Mouse (Mus musculus) spleen, postnatal 4 days (tissue): Measurements from ENCODE around the gene Tpk1.
"Not testable (repeated sequence)": the region's sequence is repeated elsewhere in the genome, so short reads cannot be mapped to it uniquely, and the experiment has no call there.

ENCODE experiments used
- DNase-seq, 2 experiments: peaks; one replicate each; pipeline ENCODE4 v3.0.0; 2022; ENCODE audit warnings: low spot score in 2 of 2

Gene Tpk1

DNA sequence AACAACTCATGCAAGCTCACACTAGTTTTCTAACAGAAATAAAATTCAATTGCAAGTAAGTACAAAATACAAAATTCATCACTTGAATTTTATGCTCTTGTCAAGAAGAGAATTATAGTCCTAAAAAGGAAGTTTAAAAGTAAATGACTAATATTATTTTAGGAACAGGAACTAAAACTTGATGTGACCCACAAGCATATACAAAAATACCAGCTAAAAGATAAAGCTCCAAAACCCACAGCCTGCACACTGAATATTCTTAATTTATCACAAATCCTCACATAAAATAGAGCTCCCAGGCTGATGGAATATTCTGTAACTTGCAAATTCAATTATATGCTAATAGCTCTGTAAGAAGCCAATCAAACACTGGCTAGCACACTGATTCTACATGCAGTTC is 25.5 kb downstream of the Tpk1 start:
- DNase-seq: no peak

DNA sequence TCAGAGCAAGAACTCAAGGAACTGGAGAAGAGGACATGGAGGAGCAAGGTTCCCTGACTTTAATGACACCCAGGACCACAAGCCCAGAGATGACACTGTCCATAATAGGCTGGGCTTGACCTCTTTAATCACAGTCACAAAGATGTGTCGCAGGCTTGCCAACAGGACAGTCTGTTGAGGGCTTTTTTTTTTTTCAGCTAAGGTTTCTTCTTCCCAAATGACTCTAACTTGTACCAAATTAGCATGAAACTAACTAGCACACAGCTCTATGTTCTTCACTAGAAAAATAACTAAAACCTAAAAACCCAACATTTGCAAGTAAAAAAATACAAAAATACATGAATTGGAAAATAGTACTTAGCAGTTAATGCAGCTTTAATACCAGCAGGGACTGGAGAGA is 27.2 kb downstream of the Tpk1 start:
- DNase-seq: no peak

DNA sequence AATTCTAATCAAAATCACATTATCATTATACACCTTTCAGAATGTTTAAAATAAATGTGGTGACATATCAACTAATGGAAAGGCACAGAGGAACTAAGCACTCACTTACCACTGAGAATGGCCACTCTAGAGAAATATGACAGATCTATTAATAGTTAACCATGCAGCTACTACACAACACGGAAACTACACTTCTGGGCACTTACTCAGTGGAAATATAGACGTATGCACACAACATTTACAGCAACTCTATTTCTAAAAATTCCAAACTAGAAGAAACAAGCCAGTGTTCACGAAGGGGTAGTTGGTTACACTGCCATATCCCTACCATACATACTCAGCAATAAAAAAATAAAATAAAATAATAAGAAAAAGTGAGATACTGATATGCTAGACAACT is 28.0 kb downstream of the Tpk1 start:
- no peak for DNase-seq

DNA sequence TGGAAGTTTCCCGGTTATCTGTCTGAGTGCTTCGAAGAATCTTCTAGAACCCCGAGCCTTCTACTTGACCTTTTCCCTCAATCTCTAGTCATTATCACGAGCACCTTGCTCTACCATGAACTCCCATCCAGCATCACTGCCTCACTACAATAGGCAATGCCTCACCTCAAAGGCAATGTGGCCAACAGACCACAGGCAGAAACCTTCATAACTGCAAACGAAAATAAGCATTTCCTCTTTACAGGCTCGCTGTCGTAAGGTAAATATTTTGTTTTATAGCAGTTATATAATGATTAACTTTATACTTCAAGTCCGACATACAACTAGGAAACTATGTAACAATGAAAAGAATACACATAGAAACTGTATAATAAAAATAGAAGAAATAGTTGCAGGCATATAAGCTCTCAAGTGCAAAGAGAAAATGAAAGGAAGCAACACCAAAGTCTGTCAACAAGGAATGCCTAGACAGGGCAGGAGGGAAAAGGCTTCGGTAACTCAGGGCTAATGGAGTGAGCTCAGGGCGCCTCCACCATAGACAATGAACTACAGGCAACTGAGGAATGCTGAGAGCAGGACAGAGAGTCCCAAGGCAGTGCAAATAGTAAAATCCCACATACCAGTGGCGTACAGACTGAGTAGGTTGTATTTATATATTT is 29.0 kb downstream of the Tpk1 start:
- DNase-seq: no peak

DNA sequence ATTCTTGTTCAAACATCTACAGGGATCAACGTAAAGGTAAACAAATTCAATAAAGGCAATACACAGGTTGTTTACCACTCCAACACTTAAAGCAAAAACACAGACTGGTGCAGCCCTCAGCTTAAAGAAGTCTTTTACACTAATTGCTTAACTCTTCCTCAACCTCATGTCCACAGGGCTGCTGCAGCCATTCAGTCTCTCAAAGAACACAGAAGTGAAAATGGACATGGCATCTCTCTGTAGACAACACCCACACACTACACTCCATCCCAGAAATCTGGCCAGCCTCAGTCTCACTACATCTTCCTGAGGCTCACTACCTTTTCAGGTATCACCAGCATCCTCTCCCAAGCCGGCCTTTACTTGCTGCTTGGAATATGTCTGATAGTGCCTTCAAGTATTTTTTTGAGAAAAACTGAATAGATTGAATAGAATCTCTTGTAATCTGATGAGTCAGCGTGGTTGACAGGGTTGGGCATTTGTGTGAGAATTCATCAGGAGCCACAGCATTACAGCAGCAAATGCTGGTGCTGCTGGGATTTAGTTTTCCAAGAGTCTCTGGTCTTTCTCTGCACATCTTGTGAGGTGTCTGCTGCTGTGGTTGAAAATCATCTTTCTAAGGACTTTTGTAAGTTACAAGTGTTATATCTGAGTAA is 32.6 kb downstream of the Tpk1 start:
- no peak for DNase-seq

DNA sequence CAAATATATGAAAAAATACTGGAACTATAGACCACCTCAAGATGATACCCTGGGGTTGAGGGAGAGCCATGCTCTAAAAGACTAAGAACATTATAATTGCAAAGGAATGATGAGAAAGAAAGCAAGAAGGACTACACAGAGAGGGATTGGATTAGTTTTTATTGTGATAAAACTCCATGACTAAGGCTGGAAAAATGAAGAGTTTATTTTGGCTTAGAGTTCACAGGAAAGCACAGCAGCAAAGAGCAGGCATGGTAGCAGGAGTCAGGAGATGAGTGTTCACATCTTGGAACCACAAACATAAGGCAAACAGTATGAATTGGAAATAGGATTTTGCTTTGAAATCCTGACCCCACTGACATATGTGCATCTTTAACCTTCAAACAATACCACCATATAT is 33.2 kb downstream of the Tpk1 start:
- DNase-seq: no peak

DNA sequence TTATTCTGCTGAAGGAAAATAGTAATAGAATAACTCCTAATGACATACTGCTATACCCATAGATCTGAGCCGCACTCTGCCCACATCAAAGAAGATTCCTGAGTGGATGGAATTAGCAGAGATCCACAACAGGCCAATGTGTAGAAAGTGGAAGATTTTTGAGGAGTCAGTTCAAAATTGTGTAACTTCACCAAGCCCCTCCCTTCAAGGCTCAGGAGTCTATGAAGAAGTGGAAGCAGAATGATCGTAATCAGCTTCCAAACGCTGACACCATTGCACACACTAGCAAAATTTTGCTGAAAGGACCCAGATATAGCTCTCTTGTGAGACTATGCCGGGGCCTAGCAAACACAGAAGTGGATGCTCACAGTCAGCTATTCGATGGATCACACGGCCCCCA is 42.6 kb downstream of the Tpk1 start:
- DNase-seq: not testable (repeated sequence)

DNA sequence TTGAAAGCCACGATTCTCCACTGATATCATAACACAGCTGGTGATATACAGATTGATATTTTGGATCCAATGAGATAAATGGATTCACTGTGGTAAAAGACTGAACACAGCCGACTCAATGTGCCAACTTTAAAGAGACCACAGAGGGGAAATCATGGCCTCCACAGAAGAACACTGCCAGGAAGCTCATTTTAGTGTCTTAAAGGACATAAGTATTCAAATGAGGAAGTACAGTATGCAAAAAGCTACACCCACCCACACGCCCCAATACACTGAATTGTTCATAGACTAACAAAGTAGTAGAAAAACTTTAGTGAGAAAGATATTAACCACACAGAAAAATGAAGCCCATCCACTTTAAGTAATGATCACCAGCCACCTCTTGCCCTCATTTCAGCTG is 46.8 kb downstream of the Tpk1 start:
- no peak for DNase-seq

DNA sequence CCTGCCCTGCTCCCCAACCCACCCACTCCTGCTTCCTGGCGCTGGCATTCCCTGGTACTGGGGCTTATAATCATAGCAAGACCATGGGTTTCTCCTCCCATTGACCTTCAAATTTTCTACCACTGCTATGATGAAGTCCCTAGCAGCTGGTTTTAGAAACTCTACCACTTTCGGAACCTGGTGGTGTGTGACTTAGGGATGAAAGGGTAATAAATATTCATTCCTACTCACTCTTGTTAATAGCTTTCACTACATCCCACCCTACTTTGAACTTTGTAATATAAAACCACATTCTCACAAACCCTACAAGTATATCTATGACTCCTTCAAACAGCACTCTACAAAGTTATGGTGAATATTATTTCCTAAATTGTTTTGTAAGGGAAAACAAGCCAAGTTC is 54.3 kb downstream of the Tpk1 start:
- no peak for DNase-seq

DNA sequence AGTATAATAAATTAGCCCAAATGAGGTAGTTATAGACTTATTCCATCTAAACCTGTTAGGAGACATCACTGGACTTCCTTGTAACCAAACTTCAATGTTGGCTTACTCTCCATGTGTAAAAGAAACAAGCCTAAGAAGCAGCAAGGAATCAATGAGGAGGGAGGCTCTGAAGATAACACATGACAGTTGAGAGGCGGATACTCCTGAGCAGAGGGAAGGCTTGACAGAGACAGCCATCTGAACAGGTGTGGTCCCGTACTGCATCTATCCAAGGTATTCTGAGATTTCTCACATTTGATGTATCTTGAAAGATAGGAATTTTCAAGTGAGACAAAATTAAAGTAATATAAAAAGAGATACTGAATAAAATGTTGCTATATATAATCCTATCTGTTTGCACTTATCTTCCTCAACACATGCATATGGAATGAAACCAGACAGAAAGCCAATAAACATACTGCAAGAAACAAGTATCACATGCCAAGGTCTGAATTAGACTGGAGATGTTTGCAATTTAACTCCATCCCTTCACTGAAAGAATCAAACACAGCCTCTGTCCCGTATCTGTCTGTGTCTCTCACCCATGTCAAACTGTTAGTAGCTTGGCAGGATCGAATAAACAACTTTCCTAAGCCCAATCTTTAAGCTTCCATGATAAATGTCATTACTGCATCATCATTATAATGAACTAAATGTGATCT is 75.1 kb downstream of the Tpk1 start:
- DNase-seq: no peak

DNA sequence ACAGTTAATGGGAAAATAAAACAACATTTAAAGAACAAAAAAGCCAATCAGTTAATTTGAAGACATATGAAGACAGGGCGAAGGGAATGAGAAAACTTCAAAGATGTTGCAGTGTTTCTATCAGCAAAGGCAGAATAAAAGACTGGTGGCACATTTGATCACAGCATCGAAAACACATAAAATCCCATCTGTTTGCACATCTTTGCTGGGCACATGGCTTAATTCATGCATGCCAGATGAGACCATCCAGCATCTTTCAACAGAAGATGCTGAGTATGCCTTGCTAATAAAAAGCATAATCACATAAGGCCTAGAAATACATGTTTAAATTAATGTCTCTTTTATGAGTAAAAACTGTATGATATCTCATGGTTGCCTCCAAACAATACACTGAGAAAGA is 80.8 kb downstream of the Tpk1 start:
- DNase-seq: no peak

DNA sequence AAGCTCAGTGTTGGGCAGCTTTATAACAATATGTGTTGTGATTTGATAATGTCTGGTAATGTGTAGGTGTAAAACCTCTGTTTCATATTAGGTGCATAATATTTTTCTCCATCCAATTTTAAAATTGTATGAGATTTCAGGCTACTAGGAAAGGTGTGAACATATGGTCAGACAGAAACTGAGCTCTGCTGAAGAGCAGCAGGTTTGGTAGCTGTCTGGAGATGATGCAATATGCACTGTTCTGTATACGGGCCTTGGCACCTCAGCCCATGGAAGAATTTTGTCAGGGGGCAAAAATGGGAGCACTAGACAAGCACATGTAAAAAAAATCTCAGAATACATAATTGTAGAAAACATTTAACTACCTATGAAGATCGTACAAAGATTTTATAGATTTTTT is 84.3 kb downstream of the Tpk1 start:
- DNase-seq: no peak

DNA sequence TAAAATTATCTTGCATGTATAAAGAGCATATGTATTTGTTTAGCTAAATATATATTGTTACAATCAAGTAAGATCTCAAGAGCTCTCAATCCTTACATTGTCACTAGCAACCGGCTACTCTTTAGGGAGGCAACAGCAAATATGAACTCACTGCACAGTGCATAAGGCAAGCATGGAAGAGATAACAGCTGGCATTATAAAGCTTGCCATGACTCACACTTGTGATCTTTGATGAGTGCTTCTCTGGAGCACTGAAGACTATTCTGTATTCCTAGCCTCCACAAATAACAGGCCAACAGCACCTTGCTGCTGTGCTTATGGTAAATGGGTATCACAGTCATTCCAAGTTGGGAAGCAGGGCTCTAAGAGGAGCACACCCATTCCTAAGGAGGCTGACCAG is 98.2 kb downstream of the Tpk1 start:
- DNase-seq: no peak

DNA sequence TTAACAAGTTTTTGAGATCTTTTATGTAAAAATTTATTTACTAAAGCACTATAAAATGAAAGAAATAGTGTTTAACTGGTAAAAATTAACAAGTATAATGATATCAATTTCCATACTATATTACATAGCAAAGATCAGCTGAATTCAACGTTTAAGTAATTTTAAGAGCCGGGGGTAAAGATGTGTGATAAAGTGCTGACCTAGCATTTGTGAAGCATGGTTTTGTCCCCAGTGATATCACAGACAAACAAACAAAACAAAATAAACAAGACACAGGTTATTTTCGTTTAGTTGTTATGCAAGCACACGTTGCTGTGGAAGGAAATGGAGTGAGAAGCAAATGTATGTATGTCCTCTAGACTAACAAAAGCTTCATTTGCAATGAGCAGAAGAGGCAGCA is 103.6 kb downstream of the Tpk1 start:
- no peak for DNase-seq

DNA sequence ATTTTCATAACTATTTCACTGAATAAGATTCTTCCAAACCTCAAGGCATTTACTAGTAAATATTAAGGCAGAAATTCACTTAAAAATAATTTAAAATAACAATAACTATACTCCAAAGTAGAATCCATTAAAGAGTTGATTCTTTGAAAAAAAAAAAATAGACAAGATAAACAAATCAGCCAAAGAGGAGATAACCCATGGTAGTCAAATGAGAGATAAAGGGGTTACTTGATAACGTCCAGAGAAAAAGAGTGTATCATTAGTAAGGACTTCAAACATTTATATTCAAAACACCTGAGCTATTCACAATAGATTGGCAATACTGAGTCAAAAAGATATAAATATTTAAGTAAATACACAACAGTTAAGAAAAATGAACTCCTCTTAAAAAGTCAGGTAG is 114.7 kb downstream of the Tpk1 start:
- DNase-seq: no peak

DNA sequence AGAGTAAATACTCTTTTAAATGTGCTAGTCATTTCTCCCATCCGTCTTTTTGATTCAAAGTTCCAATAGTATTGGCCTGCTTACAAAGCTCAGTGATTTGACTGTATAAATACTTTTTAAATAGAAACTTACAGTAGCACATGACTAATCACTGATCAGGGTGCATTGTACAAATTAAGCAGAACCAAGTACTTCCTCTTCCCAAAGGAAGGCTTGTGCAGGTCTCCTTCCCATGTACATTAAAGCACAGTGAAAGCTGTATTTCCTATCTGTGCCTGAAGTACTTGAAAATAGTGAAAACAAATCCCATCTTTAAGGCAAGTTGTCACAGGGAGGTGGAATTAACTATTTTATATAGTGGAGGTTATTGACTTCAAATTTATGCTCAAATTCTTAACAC is 119.5 kb downstream of the Tpk1 start:
- no peak for DNase-seq

DNA sequence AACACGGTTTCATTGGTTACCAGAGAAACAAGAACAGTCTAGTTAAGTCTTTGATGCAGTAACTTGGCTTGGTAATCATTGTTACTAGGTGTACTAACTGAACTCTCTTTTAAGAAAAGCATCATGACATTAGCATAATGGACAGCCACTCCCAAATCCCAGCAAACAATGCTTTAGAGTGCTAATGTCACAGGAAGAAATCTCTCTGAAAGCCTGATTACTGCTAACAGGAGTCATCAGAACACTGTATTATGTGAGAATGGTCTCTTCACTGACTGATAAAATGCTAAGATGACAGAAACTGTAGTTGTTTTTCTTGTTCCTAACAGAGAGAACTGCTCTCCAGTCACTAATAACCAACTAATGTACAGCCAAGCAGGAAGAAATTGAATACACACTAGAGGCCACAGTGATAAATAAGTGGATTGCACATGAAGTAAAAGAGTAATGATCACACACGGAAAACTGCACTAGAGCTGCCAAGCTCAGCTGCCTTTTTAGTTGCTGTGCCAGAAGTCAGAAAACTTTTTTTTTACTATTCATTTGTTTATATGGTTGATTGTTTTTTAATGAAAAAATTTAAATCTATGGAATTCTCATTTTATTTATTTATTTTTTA is 128.7 kb downstream of the Tpk1 start:
- DNase-seq: no peak

DNA sequence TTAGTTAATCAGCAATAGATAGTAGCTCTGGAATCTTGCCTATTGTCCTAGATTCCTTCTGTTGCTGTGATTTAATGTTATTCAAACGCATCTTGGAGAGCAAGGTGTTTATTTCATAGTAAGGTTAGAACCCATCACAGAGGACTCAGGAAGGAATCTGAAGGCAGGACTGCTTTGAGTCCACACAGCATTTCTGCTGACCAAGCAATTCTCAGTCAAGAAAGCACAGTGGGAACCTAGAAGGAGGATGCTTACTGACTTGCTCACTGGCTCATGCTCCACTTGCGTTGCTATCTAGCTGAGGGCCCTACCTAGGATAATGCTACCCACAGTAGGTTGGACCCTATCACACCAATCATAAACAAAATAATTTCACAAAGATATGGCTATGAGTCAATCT is 130.6 kb downstream of the Tpk1 start:
- DNase-seq: no peak

DNA sequence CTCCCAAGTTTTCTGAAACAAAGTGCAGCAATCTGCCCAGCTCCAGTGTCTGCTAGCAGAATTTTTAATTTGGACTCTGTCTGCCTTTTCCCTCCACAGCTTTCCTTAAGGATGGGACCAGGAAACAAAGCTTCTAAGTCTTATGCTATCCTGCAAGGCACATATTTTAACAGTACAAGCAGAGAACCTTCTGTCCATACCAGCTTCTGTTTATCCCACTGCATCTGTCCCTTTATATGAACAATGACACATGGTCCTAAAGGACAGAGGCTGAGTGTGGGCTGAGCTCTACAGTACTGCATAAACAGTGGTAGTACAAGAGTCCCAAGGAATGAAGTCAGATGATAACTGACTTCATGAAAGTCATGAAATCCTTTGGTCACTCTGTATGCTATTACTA is 132.8 kb downstream of the Tpk1 start:
- no peak for DNase-seq

DNA sequence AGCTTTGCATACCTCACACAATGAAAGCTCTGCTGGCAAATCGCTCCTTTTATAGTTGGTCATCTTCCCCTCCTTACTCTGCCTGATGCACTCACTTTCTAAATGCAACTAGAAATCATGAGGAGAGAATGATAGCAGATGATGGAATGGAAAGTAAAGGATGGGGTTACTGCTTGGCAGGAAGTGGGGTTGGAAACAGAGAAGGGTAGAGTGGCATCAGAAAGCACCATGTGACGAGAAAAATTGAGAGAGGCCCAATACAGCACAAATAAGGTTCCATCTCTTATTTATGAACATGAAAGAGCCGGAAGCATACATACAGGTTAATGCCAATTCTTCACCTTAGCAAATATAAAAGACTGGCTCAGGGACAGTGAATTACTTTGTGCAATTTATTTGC is 133.3 kb downstream of the Tpk1 start:
- DNase-seq: no peak

DNA sequence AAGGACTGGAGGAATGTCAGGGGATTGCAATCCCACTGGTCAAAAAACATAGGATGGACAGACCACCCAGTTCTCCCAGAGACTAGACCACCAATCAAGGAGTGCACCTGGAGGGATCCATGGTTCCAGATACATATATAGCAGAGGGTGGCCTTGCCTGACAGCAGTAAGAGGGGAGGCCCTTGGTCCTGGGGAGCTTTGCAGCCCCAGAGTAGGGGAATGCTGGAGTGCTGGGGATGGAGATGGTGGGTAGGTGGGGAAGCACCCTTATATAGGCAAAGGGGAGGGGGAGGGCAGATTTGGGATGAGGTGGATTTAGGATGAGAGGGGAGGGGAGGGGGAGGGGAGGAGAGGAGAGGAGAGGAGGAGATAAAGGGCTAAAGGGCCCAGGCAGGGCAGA is 134.1 kb downstream of the Tpk1 start:
- DNase-seq: no peak

DNA sequence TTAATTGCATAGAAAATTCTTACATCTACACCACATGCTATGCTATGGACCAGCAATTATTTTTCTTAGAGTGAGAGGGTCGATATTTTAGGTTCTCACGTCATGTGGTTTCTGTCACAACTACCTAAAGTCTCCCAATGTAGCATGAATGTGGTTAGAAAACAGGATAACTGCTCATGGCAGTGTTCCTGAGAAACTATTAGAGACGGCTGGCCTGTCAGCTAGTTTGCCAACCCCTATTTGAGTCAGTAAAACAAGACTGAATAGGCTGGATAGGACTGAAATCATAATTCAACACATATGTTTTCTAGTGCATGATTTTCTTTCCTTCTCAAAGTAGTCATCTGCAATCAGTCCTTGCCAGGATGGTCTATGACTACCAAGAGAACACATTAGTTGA is 137.1 kb downstream of the Tpk1 start:
- DNase-seq: no peak

DNA sequence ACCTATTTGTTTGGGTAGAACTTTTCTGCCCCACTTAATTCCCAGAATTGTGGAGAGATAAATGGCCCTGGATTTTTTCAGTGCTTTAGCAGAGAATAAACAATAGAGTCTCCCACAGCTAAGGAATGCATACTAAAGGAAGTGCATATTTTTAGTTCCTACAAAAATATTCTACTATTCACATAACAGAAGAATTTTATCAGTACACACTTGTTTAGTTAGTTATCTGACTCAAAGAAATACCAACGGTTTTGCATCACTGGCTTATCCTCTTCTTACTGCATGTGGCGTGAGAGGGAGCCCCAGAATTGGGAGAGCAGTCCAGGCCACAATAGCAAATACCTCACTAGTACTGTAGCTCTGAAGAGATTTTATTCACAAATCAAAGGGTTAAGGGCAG is 141.1 kb downstream of the Tpk1 start:
- DNase-seq: no peak
